In genomic region chr17:80952305-80952704, GRCm38 (mm10) we compare ENCODE assay signal across 11 mouse cellular contexts. TPM values are rescaled to one million over a fixed set of nuclear protein-coding genes. Genes with fewer than 3 reads are reported as not detected.
DNase-seq lines count a peak whose midpoint lies in the region; ATAC-seq lines count a peak whose summit lies in the region.
"Had no signal": no experiment of that assay in that cellular context is flagged by ENCODE, and none has a peak within 500 bp of the region (broad histone marks: within the 10 kb centered on the region; RNA-seq: fewer than 3 reads in every experiment).

No protein-coding gene starts in this region.

- peak; percentile 72 for ATAC-seq in hindbrain, embryonic 14.5 days (ENCODE audit: low FRiP score)
- ATAC-seq in forebrain, embryonic 16.5 days: peak; percentile 54
- ATAC-seq: lung, postnatal 0 days had no signal

- 43% methylated on average over 7 of the region's 7 CpGs for WGBS in hindbrain, embryonic 14.5 days
- 73% methylated on average over 7 of the region's 7 CpGs for whole genome bisulfite sequencing in hindbrain, embryonic 10.5 days
- 12% methylated on average over 7 of the region's 7 CpGs for WGBS in forebrain, embryonic 16.5 days

- no peak overlapping the region for H3K9ac ChIP-seq in hindbrain, embryonic 14.5 days
- no peak overlapping the region for H3K9ac ChIP-seq in forebrain, embryonic 16.5 days (replicated peaks; ENCODE audit: low read depth, low read length)

- H3K4me2 ChIP-seq in hindbrain, embryonic 14.5 days (replicated peaks): no peak overlapping the region
- no peak overlapping the region for H3K4me2 ChIP-seq in forebrain, embryonic 16.5 days (ENCODE audit: low read length)

- peaks cover 29% of the 10 kb centered on the region for H3K4me1 ChIP-seq in hindbrain, embryonic 14.5 days (replicated peaks; ENCODE audit: control insufficient read depth, insufficient read depth, low read length)
- H3K4me1 ChIP-seq in hindbrain, embryonic 10.5 days (replicated peaks): peaks cover 4% of the 10 kb centered on the region; the same call in 1 of the 2 replicates
- peaks cover 46% of the 10 kb centered on the region for H3K4me1 ChIP-seq in forebrain, embryonic 16.5 days (replicated peaks; ENCODE audit: control insufficient read depth, insufficient read depth, low read length)

- H3K36me3 ChIP-seq in hindbrain, embryonic 14.5 days (replicated peaks; ENCODE audit: control insufficient read depth, insufficient read depth): no peaks in the 10 kb centered on the region
- no peaks in the 10 kb centered on the region for H3K36me3 ChIP-seq in hindbrain, embryonic 10.5 days
- no peaks in the 10 kb centered on the region for H3K36me3 ChIP-seq in forebrain, embryonic 16.5 days (ENCODE audit: control insufficient read depth, insufficient read depth)

- no peak for DNase-seq in hindbrain, embryonic 14.5 days (ENCODE audit: low spot score)
- no peak for DNase-seq in hindbrain, embryonic 10.5 days (ENCODE audit: low spot score)
- DNase-seq in cerebellum, adult 8-10 months: peak; percentile 69
- peak; percentile 71 to 74 for DNase-seq in layer of hippocampus, postnatal 36 days
- no peak for DNase-seq in B cell, adult 2 months
- no peak for DNase-seq in heart, adult 18-20 months
- DNase-seq in ovary, postnatal 14 days (ENCODE audit: low spot score): no peak
- DNase-seq: liver had no signal

- peak overlapping the region; percentile 1; the same call in 1 of the 2 replicates for H3K27ac ChIP-seq in hindbrain, embryonic 14.5 days
- H3K27ac ChIP-seq in hindbrain, embryonic 10.5 days: no peak overlapping the region
- H3K27ac ChIP-seq in forebrain, embryonic 16.5 days (ENCODE audit: low read length): no peak overlapping the region

- no peak overlapping the region for H3K4me3 ChIP-seq in hindbrain, embryonic 14.5 days (replicated peaks; ENCODE audit: low read length)
- no peak overlapping the region for H3K4me3 ChIP-seq in hindbrain, embryonic 10.5 days
- H3K4me3 ChIP-seq in forebrain, embryonic 16.5 days (replicated peaks; ENCODE audit: low read length): no peak overlapping the region

- no peaks in the 10 kb centered on the region for H3K27me3 ChIP-seq in hindbrain, embryonic 14.5 days (ENCODE audit: control insufficient read depth, insufficient read depth, low read length)
- peaks cover 7% of the 10 kb centered on the region for H3K27me3 ChIP-seq in hindbrain, embryonic 10.5 days (ENCODE audit: insufficient read depth, poor library complexity, severe bottlenecking)
- no peaks in the 10 kb centered on the region for H3K27me3 ChIP-seq in forebrain, embryonic 16.5 days (replicated peaks; ENCODE audit: control insufficient read depth, insufficient read depth, low read length)

- no peaks in the 10 kb centered on the region for H3K9me3 ChIP-seq in hindbrain, embryonic 14.5 days (ENCODE audit: control insufficient read depth, low read length)
- no peaks in the 10 kb centered on the region for H3K9me3 ChIP-seq in hindbrain, embryonic 10.5 days
- no peaks in the 10 kb centered on the region for H3K9me3 ChIP-seq in forebrain, embryonic 16.5 days (ENCODE audit: control insufficient read depth, low read length)

RNA-seq across cellular contexts. Expression of gene Tmem178, which starts 7.9 kb away (rescaled TPM):
- polyA plus RNA-seq in hindbrain, embryonic 14.5 days (2014; fragmentation: Nextera tagmentation; extraction: Ambion mirVana): 33.9 and 34.2 TPM in 2 replicates
- 4.5 and 13.0 TPM in 2 replicates for polyA plus RNA-seq in hindbrain, embryonic 10.5 days (2016; fragmentation: Nextera tagmentation; extraction: Ambion mirVana)
- 36.3 and 41.4 TPM in 2 replicates for polyA plus RNA-seq in forebrain, embryonic 16.5 days (2015; fragmentation: Nextera tagmentation; extraction: Ambion mirVana)
- 100 to 1,000 TPM; 110 to 111 TPM for total RNA-seq in layer of hippocampus, postnatal 36 days (2021)
- total RNA-seq in heart, adult 18-20 months (2021): under 1 TPM; 0.28 to 0.50 TPM
- total RNA-seq: monocyte, adult 5-6 weeks had no signal

Comparison
In these comparisons a context has a peak if more than half of its experiments do, and no peak if none do; other contexts are left out.
1. DNase-seq: peak in cerebellum, adult 8-10 months (single experiment) and layer of hippocampus, postnatal 36 days (2 of 2); none in hindbrain, embryonic 14.5 days (single experiment), hindbrain, embryonic 10.5 days (single experiment), B cell, adult 2 months (0 of 2), heart, adult 18-20 months (0 of 2) and ovary, postnatal 14 days (single experiment).